Mouse (Mus musculus) intestine, postnatal 0 days (tissue): ENCODE measurements at regions not wholly inside any gene's neighbourhood (a gene's known extent, or its start where the extent isn't known, plus 50 kb on each side); places are given as distances from the start of the nearest gene placed in this dataset.

Source experiments
- ATAC-seq: fragments of 200-750 bp; cut with Nextera tagmentation; 2 replicates; pipeline ENCODE4 v1.8.0; 2017; ENCODE audit warnings: mild to moderate bottlenecking, moderate TSS enrichment, moderate library complexity
- H3K27ac ChIP-seq: fragments of 300-500 bp; sonication (generic); 2 replicates; pipeline ENCODE4 v1.5.1; 2014; ENCODE audit warnings: mild to moderate bottlenecking, low read depth, low read length, moderate library complexity
- H3K27me3 ChIP-seq: fragments of 300-500 bp; sonication (generic); replicated peaks from 2 replicates; pipeline ENCODE4 v1.6.1; 2014; ENCODE audit warnings: low read length, mixed read lengths; ENCODE audit not compliant: control insufficient read depth, insufficient read depth
- H3K36me3 ChIP-seq: fragments of 300-500 bp; sonication (generic); 2 replicates; pipeline ENCODE4 v1.6.1; 2014; ENCODE audit warnings: mild to moderate bottlenecking, moderate library complexity; ENCODE audit not compliant: control insufficient read depth, insufficient read depth
- H3K4me1 ChIP-seq: fragments of 300-500 bp; sonication (generic); replicated peaks from 2 replicates; pipeline ENCODE4 v1.6.1; 2014; ENCODE audit warnings: antibody characterized with exemption, low read length, mixed read lengths; ENCODE audit not compliant: control insufficient read depth, insufficient read depth
- H3K4me2 ChIP-seq: fragments of 300-500 bp; sonication (generic); replicated peaks from 2 replicates; pipeline ENCODE4 v1.6.1; 2014; ENCODE audit warnings: low read depth, mild to moderate bottlenecking, moderate library complexity
- H3K4me3 ChIP-seq: fragments of 300-500 bp; sonication (generic); 2 replicates; pipeline ENCODE4 v1.5.1; 2014; ENCODE audit warnings: low read depth, low read length
- H3K9ac ChIP-seq: fragments of 300-500 bp; sonication (generic); 2 replicates; pipeline ENCODE4 v1.6.1; 2014; ENCODE audit warnings: mild to moderate bottlenecking, low read depth, low read length
- H3K9me3 ChIP-seq: fragments of 300-500 bp; sonication (generic); 2 replicates; pipeline ENCODE4 v1.6.1; 2016; ENCODE audit warnings: mixed run types; ENCODE audit not compliant: control insufficient read depth
- CTCF ChIP-seq: sonication (generic); IDR thresholded peaks from 2 replicates; pipeline ENCODE4 v1.5.1; 2016; ENCODE audit warnings: low read depth, mild to moderate bottlenecking, control low read depth, antibody characterized with exemption, moderate library complexity
- WGBS: fragments of 180-500 bp; shearing (Covaris S2); extraction: QIAGEN DNeasy Blood & Tissue Kit; methylation state at CpG from one replicate; pipeline ENCODE4 v1.1.7; 2014; 5-methylcytosine and 5-hydroxymethylcytosine counted together

GRCm38 (mm10) chr8:126833471-126834453, 111.9 kb downstream of the Tomm20 start:
- Histone ChIP-seq H3K27ac (peak overlapping the region; percentile 92), H3K9me3 (no peaks in the 10 kb centered on the region), H3K9ac (peak overlapping the region; percentile 2; the same call in 1 of the 2 replicates), H3K4me3 (no peak overlapping the region), H3K27me3 (no peaks in the 10 kb centered on the region), H3K4me1 (peaks cover 37% of the 10 kb centered on the region), H3K4me2 (no peak overlapping the region; the same call in 1 of the 2 replicates), H3K36me3 (no peaks in the 10 kb centered on the region)
- 15% methylated on average over 19 of the region's 19 CpGs for WGBS
- ATAC-seq: no peak
- no peak for TF ChIP-seq CTCF

DNA sequence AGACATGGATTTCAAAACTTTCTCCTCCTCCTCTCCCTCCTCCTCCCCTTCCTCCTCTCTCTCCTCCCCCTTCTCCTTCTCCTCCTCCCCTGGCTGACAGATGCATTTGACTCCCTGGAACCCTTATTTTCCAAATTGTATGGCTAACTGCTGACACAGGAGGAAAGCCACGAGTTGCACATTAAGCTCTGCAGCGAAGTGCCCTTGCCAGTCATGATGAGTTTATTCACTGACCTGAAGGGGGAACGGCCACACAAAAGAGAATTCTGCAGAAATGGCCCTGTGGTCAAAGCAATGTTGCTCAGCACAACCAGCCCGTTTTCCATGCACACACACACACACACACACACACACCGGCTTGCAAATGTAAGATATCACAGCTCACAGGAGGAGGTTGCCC, 112.6 kb downstream of the Tomm20 start:
- Histone ChIP-seq H3K27me3 (no peaks in the 10 kb centered on the region), H3K4me2 (no peak overlapping the region), H3K36me3 (no peaks in the 10 kb centered on the region), H3K4me3 (no peak overlapping the region), H3K9ac (peak overlapping the region; percentile 2), H3K9me3 (no peaks in the 10 kb centered on the region), H3K27ac (peak overlapping the region; percentile 92), H3K4me1 (peaks cover 35% of the 10 kb centered on the region)
- TF ChIP-seq CTCF: peak; percentile 27; the same call in 1 of the 2 replicates
- ATAC-seq: no peak
- 22% methylated on average over 5 of the region's 5 CpGs for WGBS

GRCm38 (mm10) chr8:126832163-126832978, 113.3 kb downstream of the Tomm20 start:
- 56% methylated on average over 12 of the region's 12 CpGs for WGBS
- H3K27me3 ChIP-seq: no peaks in the 10 kb centered on the region
- peaks cover 37% of the 10 kb centered on the region for H3K4me1 ChIP-seq
- no peaks in the 10 kb centered on the region for H3K36me3 ChIP-seq
- 0 out of 2 replicates have a peak overlapping the region, but pooled peaks have one; percentile 2 for H3K9ac ChIP-seq
- H3K9me3 ChIP-seq: no peaks in the 10 kb centered on the region
- H3K4me2 ChIP-seq: no peak overlapping the region
- no peak for ATAC-seq
- no peak overlapping the region for H3K4me3 ChIP-seq
- TF ChIP-seq CTCF: no peak
- H3K27ac ChIP-seq: peak overlapping the region; percentile 92

- no peak for ATAC-seq
- H3K27ac ChIP-seq: peak overlapping the region; percentile 92
- H3K4me1 ChIP-seq: peaks cover 42% of the 10 kb centered on the region
- H3K9me3 ChIP-seq: no peaks in the 10 kb centered on the region
- no peak overlapping the region for H3K4me3 ChIP-seq
- no peak overlapping the region for H3K9ac ChIP-seq
- no peaks in the 10 kb centered on the region for H3K27me3 ChIP-seq
- TF ChIP-seq CTCF: peak; percentile 19; the same call in 1 of the 2 replicates
- no peaks in the 10 kb centered on the region for H3K36me3 ChIP-seq
- no peak overlapping the region for H3K4me2 ChIP-seq
- WGBS: 59% methylated on average over 16 of the region's 16 CpGs
Observed at GRCm38 (mm10) chr8:126831312-126832162, 114.1 kb downstream of the Tomm20 start.

- Histone ChIP-seq H3K4me1 (peaks cover 46% of the 10 kb centered on the region), H3K27me3 (no peaks in the 10 kb centered on the region), H3K4me3 (no peak overlapping the region), H3K27ac (peak overlapping the region; percentile 92), H3K36me3 (no peaks in the 10 kb centered on the region), H3K4me2 (no peak overlapping the region), H3K9me3 (no peaks in the 10 kb centered on the region), H3K9ac (0 out of 2 replicates have a peak overlapping the region, but pooled peaks have one; percentile 28)
- TF ChIP-seq CTCF: no peak
- 70% methylated on average over 5 of the region's 5 CpGs for WGBS
- no peak for ATAC-seq
Observed at GRCm38 (mm10) chr8:126830242-126830530, 115.5 kb downstream of the Tomm20 start.
